Mouse (Mus musculus) testis, adult 2 months (tissue): ENCODE data around the gene Gm10130. TPM values are rescaled to one million over a fixed set of nuclear protein-coding genes. Genes with fewer than 3 reads are reported as not detected.
"Not testable (repeated sequence)": the region's sequence is repeated elsewhere in the genome, so short reads cannot be mapped to it uniquely, and the experiment has no call there.

Source experiments
- H3K27ac ChIP-seq: fragments of 200-500 bp; 2 replicates; pipeline ENCODE4 v1.5.1; 2012; ENCODE audit warnings: low read depth, low read length; ENCODE audit not compliant: control insufficient read depth, insufficient read depth
- H3K27me3 ChIP-seq: fragments of 200-500 bp; 2 replicates; pipeline ENCODE4 v1.6.1; 2012; ENCODE audit warnings: mild to moderate bottlenecking, low read length, moderate library complexity; ENCODE audit not compliant: control insufficient read depth, insufficient read depth
- H3K36me3 ChIP-seq: fragments of 200-500 bp; 2 replicates; pipeline ENCODE4 v1.6.1; 2012; ENCODE audit warnings: mild to moderate bottlenecking, low read length; ENCODE audit not compliant: control insufficient read depth, insufficient read depth
- H3K4me1 ChIP-seq: fragments of 200-500 bp; 2 replicates; pipeline ENCODE4 v1.6.1; 2012; ENCODE audit warnings: low read length; ENCODE audit not compliant: control insufficient read depth, insufficient read depth
- H3K4me3 ChIP-seq: fragments of 200-500 bp; 2 replicates; pipeline ENCODE4 v1.5.1; 2012; ENCODE audit warnings: low read depth, mild to moderate bottlenecking, low read length, moderate library complexity, mixed read lengths; ENCODE audit not compliant: control insufficient read depth
- CTCF ChIP-seq: fragments of 200-500 bp; IDR thresholded peaks from 2 replicates; pipeline ENCODE4 v1.5.1; 2012; ENCODE audit warnings: low read depth, mild to moderate bottlenecking, inconsistent platforms, low read length, moderate library complexity; ENCODE audit not compliant: control insufficient read depth, insufficient read depth, insufficient replicate concordance
- POLR2A ChIP-seq: fragments of 200-500 bp; IDR thresholded peaks from 2 replicates; pipeline ENCODE4 v1.6.1; 2012; ENCODE audit warnings: low read depth, mild to moderate bottlenecking, inconsistent platforms, low read length, moderate library complexity; ENCODE audit not compliant: control insufficient read depth
- polyA plus RNA-seq: library from polyadenylated mRNA; depleted of rRNA; stranded (reverse); fragments of >200 nt; gene quantifications from 2 replicates; pipeline ENCODE4 v1.2.3, GENCODE M21; 2012; rRNA removed

The Gm10130 gene
- polyA plus RNA-seq, 1 experiment, result not detected

DNA sequence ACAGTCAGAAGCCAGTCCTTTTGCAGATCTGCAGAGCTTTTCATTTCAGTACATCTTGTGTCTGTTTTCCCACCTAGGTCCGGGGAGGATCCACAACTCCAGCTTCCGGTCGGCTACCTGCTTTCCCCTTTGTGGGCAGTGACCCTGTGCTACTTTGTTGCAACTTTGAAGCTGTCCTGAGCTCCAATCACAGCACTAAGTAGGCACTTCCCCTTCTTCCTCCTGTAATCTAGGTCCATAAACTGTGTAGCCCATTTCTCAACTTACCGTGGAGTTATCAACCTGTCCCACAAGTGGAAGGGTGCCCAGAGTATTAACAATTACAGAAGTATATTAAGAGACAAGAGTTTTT lies 39.4 kb downstream of the Gm10130 start:
- H3K27ac ChIP-seq, result peak overlapping the region; percentile 46; the same call in 1 of the 2 replicates
- peaks cover 3% of the 10 kb centered on the region; the same call in 1 of the 2 replicates for H3K4me1 ChIP-seq
- H3K4me3 ChIP-seq, result peak overlapping the region; percentile 89
- no peaks in the 10 kb centered on the region for H3K27me3 ChIP-seq
- no peaks in the 10 kb centered on the region for H3K36me3 ChIP-seq
- no peak for TF ChIP-seq CTCF
- no peak for TF ChIP-seq POLR2A

DNA sequence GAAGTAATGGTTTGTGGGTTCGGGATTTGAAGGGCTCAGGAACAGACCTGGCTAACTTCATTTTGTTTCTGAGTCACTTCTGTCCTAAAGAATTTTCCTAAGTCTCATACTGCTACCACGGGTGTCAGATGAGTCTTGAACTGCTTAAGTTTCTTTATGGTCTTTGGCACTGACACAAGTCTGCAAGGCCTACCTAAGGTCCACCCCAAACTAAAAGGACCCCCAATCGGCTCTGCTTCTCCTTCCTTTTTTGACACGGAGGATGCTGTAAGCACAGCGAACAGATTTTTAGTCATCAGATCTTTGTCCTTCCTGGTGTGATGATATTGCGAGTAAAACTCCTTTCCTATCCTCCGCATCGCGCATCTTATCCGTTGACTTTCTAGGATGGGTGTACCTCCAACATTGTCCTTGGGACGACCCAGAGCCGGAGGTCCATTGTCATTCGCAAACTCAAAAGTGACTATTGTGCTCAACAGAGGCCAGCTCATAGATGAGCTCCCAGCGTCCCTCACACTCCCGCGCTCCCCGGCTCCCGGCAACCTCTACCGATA lies 62.1 kb downstream of the Gm10130 start:
- H3K4me3 ChIP-seq, H3K27me3 ChIP-seq, H3K4me1 ChIP-seq, H3K36me3 ChIP-seq, H3K27ac ChIP-seq: not testable (repeated sequence)

DNA sequence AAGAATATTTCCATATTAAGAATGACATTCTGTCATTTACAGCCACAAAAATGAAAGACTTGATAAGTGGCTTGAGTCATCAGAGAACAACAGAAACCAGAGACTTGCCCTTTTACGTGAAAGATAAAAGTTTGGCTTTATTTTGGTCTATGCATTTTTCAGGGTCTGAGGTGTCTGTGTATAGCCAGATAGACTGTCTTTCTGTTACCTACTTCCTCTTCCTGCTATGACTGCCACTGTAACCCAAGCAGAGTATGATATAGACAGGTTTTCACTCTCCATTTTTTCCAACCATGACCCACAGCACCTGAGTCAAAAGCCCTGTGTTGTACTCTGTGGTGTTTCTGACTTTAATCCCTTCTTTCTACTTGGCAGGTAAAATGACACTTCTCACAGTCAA lies 66.7 kb downstream of the Gm10130 start:
- no peak for TF ChIP-seq CTCF
- no peak for TF ChIP-seq POLR2A
- Histone ChIP-seq H3K27ac (no peak overlapping the region), H3K4me1 (no peaks in the 10 kb centered on the region), H3K27me3 (no peaks in the 10 kb centered on the region), H3K4me3 (no peak overlapping the region), H3K36me3 (no peaks in the 10 kb centered on the region)

DNA sequence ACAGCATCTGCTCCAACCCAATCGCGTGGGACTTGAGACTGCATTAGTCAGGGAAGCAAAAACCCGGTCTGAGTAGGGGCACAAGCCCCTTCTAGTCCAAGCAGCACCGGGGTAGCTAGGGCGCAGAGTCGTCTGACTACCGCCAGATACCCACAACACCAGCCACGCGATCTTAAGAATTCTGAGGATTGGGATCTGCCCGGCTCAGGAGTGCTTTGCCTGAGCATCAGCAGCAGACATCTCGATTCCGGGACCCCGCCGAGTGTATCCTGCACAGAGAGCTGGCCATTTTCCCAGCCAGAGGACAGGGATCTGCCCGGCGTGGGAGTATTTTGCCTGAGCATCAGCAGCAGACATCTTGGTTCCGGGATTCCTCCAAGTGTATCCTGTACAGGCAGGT lies 88.6 kb downstream of the Gm10130 start:
- not testable (repeated sequence) for H3K36me3 ChIP-seq, H3K27ac ChIP-seq, H3K4me1 ChIP-seq, H3K27me3 ChIP-seq, H3K4me3 ChIP-seq

Other genes starting within 250 kb of the Gm10130 start
- gene Zfp120, start 187.0 kb upstream of the Gm10130 start, polyA plus RNA-seq, result 0.23 TPM in 2 replicates
- not detected in 2 replicates for gene Gm10770, start 144.0 kb upstream of the Gm10130 start, polyA plus RNA-seq
- gene Gm14139, start 141.9 kb upstream of the Gm10130 start, polyA plus RNA-seq, result 0.11 and 0.14 TPM in 2 replicates
- 0.19 and 0.25 TPM in 2 replicates for gene Zfp937, start 105.6 kb upstream of the Gm10130 start, polyA plus RNA-seq
- gene Gm21994, start 68.1 kb upstream of the Gm10130 start, polyA plus RNA-seq, result 0.14 TPM in 1 of 2 replicates, not detected in the other
- 0.04 and 0.07 TPM in 2 replicates for gene Gm14124, start 66.2 kb upstream of the Gm10130 start, polyA plus RNA-seq
- gene 3300002I08Rik, start 39.1 kb downstream of the Gm10130 start, polyA plus RNA-seq, result 0.90 and 1.3 TPM in 2 replicates
- gene Zfp442, start 127.8 kb downstream of the Gm10130 start, polyA plus RNA-seq, result 0.46 and 0.59 TPM in 2 replicates
- not detected in 2 replicates for gene Zfp345, start 161.4 kb downstream of the Gm10130 start, polyA plus RNA-seq
- 0.46 and 0.78 TPM in 2 replicates for gene Cst7, start 246.7 kb downstream of the Gm10130 start, polyA plus RNA-seq